Mouse (Mus musculus): ENCODE measurements around the gene Btnl4.

- TF ChIP-seq ZC3H11A (IDR thresholded peaks at IDR 0.05; ENCODE audit: borderline replicate concordance, low read depth, low read length) = no peak
- TF ChIP-seq ZNF384 (IDR thresholded peaks at IDR 0.05; ENCODE audit: low read depth, low read length) = no peak
- TF ChIP-seq HCFC1 (IDR thresholded peaks at IDR 0.05; ENCODE audit: borderline replicate concordance, insufficient read depth, low read length) = no peak
- TF ChIP-seq MAFK (IDR thresholded peaks at IDR 0.05; ENCODE audit: insufficient read depth, low read depth, low read length) = no peak
Measured at GRCm38 (mm10) chr17:34457668-34458067, 19.4 kb downstream of the Btnl4 start.

Measured in ES-E14 (cell line).